Mouse (Mus musculus): ENCODE data around the gene Alad.

Alad gene

GRCm38 (mm10) chr4:62517538-62518415 is 1.9 kb downstream of the Alad start:
- peak; percentile 54 for DNase-seq (ENCODE audit: low read depth, low spot score)

GRCm38 (mm10) chr4:62517046-62517445 is 2.7 kb downstream of the Alad start:
- no peak for DNase-seq (ENCODE audit: low read depth, low spot score)

GRCm38 (mm10) chr4:62516579-62516978 is 3.1 kb downstream of the Alad start:
- no peak for DNase-seq (ENCODE audit: low read depth, low spot score)

GRCm38 (mm10) chr4:62516079-62516478 is 3.6 kb downstream of the Alad start:
- DNase-seq (ENCODE audit: low read depth, low spot score), result no peak

GRCm38 (mm10) chr4:62515490-62515889 is 4.2 kb downstream of the Alad start:
- no peak for DNase-seq (ENCODE audit: low read depth, low spot score)

GRCm38 (mm10) chr4:62514995-62515394 is 4.7 kb downstream of the Alad start:
- no peak for DNase-seq (ENCODE audit: low read depth, low spot score)

- DNase-seq (ENCODE audit: low read depth, low spot score), result no peak
These were observed 5.7 kb downstream of the Alad start for GRCm38 (mm10) chr4:62513998-62514506.

GRCm38 (mm10) chr4:62509946-62510345 is 9.8 kb downstream of the Alad start:
- no peak for DNase-seq (ENCODE audit: low read depth, low spot score)

GRCm38 (mm10) chr4:62508839-62509238 is 10.9 kb downstream of the Alad start:
- DNase-seq (ENCODE audit: low read depth, low spot score), result no peak

- peak; percentile 70 for DNase-seq (ENCODE audit: low read depth, low spot score)
These were observed 12.9 kb downstream of the Alad start for GRCm38 (mm10) chr4:62506798-62507197.

GRCm38 (mm10) chr4:62505991-62506390 is 13.7 kb downstream of the Alad start:
- no peak for DNase-seq (ENCODE audit: low read depth, low spot score)

GRCm38 (mm10) chr4:62503374-62503970 is 16.2 kb downstream of the Alad start, which contains the start of gene Hdhd3:
Gene Hdhd3 (minus strand): TSS chr4:62503467.
- DNase-seq (ENCODE audit: low read depth, low spot score), result no peak

GRCm38 (mm10) chr4:62502969-62503368 is 16.7 kb downstream of the Alad start:
- no peak for DNase-seq (ENCODE audit: low read depth, low spot score)

- peak; percentile 91 for DNase-seq (ENCODE audit: low read depth, low spot score)
These were observed 17.6 kb downstream of the Alad start for GRCm38 (mm10) chr4:62501964-62502732.

- DNase-seq (ENCODE audit: low read depth, low spot score), result peak; percentile 43
These were observed 18.2 kb downstream of the Alad start for GRCm38 (mm10) chr4:62501534-62501933.

GRCm38 (mm10) chr4:62500799-62501198 is 18.9 kb downstream of the Alad start:
- no peak for DNase-seq (ENCODE audit: low read depth, low spot score)

GRCm38 (mm10) chr4:62496815-62497214 is 22.9 kb downstream of the Alad start:
- DNase-seq (ENCODE audit: low read depth, low spot score), result peak; percentile 97

- DNase-seq (ENCODE audit: low read depth, low spot score), result peak; percentile 58
These were observed 23.8 kb downstream of the Alad start for GRCm38 (mm10) chr4:62495946-62496345.

GRCm38 (mm10) chr4:62494230-62494629 is 25.5 kb downstream of the Alad start:
- DNase-seq (ENCODE audit: low read depth, low spot score), result no peak

GRCm38 (mm10) chr4:62492682-62493081 is 27.0 kb downstream of the Alad start:
- DNase-seq (ENCODE audit: low read depth, low spot score), result no peak

GRCm38 (mm10) chr4:62487914-62488313 is 31.8 kb downstream of the Alad start:
- DNase-seq (ENCODE audit: low read depth, low spot score), result no peak

- no peak for DNase-seq (ENCODE audit: low read depth, low spot score)
These were observed 32.5 kb downstream of the Alad start for GRCm38 (mm10) chr4:62487172-62487571.
